Mouse (Mus musculus): Measurements from ENCODE around the gene Nr2c2. TPM values are rescaled to one million over a fixed set of nuclear protein-coding genes. Genes with fewer than 3 reads are reported as not detected.
A peak's percentile ranks its signal among the peaks of the same experiment; 100 is the strongest.
"Not testable (repeated sequence)": the region's sequence is repeated elsewhere in the genome, so short reads cannot be mapped to it uniquely, and the experiment has no call there.

Nr2c2 gene
- total RNA-seq (2021): 10 to 100 TPM; 40.7 to 40.8 TPM

DNA sequence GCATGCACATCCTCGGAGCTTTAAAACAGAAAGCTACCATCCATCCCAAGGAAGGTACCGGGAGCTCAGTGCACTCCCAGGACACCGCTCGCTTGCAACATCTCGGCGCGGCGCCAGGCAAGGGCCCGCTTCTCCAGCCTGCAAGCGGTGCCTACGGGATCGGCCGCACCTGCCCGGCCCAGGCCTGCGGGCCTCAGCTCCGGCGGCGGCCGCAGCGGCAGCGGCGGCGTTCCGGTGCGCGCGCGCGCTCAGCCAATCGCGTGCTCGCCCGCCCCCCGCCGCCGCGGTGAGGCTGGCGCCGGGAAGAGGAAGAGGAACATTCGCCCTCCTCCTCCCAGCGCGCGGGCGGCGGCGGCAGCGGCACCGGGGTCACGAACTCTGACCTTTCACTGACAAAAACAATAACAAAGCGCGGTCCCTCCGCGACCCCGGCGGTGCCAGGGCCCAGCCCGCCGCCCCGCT lies at the start of gene Nr2c2:
Nr2c2 (plus strand) TSS at position 261 of the 462 bp plus-strand sequence.
- DNase-seq: peak; percentile 88 to 89
- intact Hi-C loops (cut with DNase I): no loop called here

DNA sequence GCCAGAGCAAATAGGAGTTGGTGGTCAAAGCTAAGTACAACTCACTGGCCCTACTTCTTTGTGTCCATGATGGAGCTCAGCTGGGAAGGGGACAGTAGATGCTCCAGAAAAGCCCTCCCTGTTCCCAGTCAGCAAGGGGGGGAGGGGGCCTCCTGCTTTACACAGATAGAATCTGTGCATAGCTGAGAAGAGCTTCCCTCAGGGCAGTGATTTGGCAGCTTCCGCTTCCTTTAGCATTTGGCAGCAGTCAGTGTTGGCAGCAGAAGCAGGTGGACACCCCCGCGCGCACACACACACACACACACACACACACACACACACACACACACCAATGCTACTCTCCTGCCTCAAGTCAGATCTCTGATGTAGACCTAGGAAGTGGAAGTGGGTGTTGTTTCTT lies 49.1 kb upstream of the Nr2c2 start:
- no peak for DNase-seq
- intact Hi-C loops (cut with DNase I): no loop called here

DNA sequence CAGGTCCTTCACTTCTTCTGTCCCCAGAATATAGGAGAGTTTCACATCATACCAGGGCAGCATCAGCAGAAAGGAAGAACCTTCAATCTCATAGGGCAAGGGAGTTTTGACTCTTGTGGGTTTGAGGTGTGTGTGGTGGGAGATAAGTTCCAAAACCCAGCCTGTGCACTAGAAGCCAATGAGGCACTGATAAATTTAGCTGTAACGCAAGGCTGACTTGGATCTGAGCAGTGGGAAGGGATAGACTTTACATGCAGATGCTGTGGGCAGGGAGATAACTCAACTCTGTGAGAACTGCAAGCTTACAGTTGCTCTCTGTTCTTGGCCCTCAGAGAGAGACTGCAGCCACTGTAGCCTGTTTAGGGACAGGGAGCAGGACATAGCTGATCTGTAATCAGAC lies 48.3 kb upstream of the Nr2c2 start:
- intact Hi-C loops (cut with DNase I): no loop called here
- DNase-seq: no peak

DNA sequence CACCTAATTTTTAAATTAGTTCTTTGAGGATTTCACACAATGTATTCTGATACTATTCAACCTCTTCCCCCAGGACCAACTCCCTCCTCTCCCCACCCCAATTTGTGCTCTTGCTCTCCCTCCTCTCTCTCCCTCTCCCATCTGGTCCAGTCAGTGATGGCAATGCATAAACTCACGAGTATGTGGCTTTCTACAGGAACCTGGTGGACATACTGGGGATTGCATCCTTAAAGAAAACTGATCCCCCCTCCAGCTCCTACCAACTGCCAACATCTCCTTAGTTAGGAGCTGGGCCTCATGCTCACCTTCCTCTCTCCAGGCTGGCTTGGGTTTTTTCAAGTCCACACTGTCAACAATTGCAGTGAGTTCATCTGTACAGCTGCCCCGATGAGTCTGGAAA lies 33.4 kb upstream of the Nr2c2 start:
- DNase-seq: no peak
- intact Hi-C loops (cut with DNase I): no loop called here

DNA sequence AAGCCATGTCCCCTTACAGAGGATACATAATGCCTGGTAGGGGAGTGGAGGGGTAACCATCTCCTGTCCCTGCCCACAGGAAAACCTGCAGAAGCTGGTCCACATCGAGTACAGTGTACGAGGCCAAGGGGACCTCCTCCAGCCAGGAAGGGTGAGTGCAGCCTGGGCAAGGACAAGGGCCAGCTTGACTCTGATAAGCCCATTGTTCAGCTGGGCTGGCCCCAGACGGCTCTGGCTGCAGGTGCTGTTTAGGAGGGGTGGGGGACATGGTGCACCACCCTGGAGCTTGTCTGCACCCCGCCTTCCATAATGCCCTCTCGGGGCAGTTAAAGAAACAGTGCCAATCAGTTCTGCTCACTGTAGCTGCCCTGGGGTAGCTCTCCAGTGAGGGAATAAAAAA lies 29.5 kb upstream of the Nr2c2 start:
- peak in 1 of 2 experiments; percentile 18 for DNase-seq
- intact Hi-C loops (cut with DNase I): loop anchor here (10.0 kb wide), 1 partner anchor 203 kb away; no protein-coding TSS in a partner anchor

DNA sequence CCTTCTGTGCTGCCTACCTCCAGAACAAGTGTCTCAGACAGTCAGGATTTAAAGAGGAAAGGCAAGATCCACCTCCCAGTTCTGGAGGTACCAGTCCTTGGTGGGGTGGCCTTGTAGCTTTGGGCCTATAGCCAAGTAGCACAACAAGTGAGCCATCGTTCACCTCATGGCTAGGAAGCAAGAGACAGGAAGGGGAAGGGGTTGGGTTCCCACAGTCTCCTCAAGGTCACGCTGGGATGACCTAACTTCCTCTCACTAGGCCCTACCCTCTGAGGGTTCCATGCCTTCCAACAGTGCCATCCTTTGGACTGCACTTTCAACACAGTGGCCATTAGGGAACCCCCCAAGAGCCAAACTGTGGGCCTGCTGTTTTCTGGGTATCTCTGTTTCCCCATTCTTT lies 27.7 kb upstream of the Nr2c2 start:
- intact Hi-C loops (cut with DNase I): loop anchor here (10.0 kb wide), 1 partner anchor 201 kb away; no protein-coding TSS in a partner anchor
- no peak for DNase-seq

DNA sequence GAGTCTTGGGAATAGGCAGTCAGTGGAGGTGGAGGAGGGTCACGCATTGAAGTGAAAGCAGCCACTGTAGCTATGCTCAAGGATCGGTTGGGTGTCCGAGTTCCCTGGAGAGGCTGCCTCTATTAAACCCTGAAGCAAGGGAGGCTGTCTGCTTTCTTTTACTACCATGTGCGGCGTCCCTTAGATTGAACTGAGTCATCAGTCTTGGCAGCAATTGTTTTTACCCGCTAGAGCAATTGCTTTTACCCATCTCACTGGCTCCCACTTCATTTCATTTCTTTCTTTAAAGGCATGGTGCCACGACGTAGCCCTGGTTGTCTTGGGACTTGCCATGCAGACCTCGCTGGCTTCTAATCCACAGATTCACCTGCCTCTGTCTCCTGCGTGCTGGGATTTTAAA lies 27.1 kb upstream of the Nr2c2 start:
- intact Hi-C loops (cut with DNase I): loop anchor here (10.0 kb wide), 1 partner anchor 201 kb away; no protein-coding TSS in a partner anchor
- DNase-seq: no peak

DNA sequence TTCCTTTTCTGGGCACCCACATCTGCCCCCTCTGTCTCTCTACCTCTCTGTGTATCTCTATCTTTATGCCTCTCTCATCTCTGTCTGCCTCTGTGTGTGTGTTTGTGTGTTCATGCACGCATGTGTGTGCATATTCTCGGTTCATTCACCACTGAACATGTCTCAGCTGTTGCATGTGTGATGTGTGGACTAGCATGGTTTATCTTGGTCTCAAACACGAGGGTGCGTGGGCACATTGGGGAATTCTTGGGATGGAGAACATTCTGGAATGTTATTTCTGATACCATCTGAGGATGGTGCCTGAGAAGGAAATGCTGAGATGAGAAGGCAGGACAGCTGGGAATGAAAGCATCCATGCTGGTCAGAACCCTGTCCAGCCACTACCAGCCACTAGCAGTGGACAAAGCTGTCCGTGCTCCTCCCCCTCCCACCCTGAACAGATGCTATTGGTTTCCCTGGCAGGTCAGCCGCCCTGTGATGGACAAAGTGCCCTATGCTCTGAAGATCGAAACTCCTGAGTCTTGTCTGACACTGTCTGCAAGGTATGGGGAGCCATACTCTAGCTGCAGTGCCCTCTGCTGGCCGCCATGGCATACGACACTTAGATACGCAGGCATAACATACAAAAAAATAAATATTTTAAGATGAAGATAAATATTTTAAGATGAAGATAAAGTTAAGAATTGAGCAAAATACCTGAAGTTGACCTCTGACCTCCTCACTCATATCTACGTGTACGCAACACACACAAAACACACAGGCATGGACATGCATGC lies 25.3 kb upstream of the Nr2c2 start:
- intact Hi-C loops (cut with DNase I): loop anchor here (2.0 to 10.0 kb wide), 3 partner anchors 87 to 289 kb away; partner anchors contain the start of gene Fgd5

DNA sequence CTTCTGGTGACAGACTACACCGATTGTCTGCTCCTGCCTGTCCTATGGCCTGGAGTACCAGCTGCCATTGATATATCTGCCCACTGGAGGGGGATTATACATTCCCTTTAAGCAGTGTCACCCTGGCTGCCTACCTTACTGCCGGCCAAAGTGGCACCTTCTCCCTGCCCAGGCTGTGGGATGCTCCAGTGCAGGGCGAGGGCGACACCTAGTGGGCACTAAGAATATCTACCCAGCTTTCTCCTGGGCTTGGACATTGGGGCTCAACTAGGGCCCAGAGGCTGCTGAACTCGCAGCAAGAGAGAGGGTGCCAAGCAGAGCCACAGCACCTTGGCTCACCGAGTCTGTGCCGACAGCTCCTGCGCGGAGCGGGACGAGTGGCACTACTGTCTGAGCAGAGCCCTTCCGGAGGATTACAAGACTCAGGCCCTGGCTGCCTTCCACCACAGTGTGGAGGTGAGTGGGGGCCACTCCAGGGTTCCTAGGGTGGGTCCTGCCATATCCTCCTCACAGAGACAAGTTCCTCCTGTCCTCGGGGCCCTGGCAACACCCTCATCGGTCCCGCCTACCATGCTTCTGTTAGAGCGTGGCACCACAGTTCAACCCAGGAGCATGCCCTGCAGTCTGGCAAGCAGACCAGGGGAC lies 23.9 kb upstream of the Nr2c2 start:
- intact Hi-C loops (cut with DNase I): loop anchor here (1.0 to 10.0 kb wide), 4 partner anchors 88 to 290 kb away; partner anchors contain the start of gene Fgd5

More for the DNA sequence above, 25.3 kb upstream of the Nr2c2 start:
- DNase-seq: peak; percentile 46 to 62

DNA sequence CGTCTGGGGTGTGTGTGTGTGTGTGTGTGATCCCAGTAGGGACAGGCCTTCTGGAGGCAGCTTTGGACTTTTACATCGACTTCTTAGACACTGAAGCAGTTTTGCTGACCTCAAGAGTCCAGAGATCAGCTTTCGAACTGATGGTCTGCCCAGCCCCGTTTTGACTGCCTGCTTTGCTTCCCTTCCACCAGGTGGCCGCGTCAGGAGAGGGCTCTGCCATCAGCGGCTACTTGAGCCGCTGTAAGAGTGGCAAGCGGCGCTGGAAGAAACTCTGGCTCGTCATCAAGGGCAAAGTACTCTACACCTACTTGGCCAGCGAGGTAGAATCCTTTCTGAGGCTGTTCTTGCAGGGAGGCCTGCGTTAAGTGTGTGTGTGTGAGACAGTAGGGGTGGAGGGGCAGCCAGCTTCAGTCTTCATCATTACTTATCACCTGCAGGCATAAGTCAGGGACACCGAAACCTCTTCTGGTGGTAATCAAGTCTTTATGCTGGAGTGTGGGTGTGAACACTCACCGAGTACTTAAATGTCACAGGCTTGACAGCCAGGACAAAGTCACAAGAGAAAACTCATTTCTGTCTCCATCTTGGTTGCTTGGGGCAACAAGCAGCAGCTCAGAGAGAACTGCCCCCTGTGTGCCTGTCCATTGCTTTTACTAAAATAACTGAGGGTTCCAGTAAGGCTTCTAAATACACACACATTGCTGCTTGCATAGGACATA lies 19.9 kb upstream of the Nr2c2 start:
- intact Hi-C loops (cut with DNase I): no loop called here
- DNase-seq: no peak

More for the DNA sequence above, 23.9 kb upstream of the Nr2c2 start:
- DNase-seq: peak; percentile 78 to 85

DNA sequence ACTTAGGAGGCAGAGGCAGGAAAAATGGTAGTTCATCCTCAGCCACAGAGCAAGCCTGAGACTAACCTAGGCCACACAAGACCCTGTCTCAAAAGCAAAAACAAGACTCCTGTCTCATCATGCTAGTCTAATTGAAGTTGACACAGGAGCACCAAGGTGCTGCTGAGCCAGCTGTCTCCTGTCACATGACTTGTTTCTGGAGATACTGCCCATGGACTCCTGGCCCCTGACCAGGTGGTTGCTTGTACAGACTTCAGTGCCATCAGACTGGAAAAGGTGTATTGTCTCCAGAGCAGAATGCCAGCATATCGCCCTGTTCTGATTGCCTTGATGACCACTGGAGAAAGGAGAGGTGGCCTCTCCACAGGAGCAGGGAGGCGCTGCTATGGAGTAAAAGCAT lies 10.5 kb upstream of the Nr2c2 start:
- intact Hi-C loops (cut with DNase I): loop anchor here (10.0 kb wide), 1 partner anchor 566 kb away; the partner anchor contains the start of genes Lsm3 and Xpc
- DNase-seq: no peak

DNA sequence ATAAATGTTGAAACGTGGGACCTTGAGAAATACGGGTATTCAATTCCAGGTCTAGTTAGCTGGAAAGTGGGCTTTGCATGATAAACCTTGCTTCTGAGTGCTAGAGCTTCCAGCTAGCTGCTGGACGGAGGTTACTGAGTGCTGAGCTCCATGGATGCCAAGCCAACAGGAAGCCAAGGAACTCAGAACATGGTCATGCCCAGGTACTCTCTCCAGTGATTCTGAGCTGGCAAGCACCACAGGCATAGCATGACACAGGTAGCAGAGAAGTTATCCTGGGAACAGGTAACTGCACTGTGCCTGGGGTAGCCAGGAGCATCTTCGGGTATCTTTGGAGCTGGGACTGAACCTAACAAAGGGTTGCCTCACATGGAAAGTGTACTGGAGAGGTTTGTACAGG lies 8.4 kb upstream of the Nr2c2 start:
- intact Hi-C loops (cut with DNase I): loop anchor here (10.0 kb wide), 1 partner anchor 568 kb away; the partner anchor contains the start of genes Lsm3 and Xpc

DNA sequence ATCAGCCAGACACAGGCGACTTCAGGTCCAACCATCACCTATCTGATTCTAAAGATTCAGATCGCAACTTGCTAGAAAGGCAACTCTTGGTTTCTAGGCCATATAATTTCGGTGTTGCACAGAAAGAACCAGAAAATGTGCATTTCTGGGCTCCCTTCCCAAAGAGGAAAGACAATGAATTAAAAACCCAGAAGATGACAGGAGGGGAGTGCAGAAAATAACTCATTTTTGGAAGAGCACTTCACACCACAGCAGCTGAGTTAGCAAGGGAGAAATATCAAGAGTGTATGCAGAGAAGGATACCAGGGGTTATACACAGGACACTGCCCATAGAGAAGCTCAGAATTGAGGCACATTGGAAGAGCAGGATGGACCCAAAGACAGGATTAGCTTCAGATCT lies 6.3 kb upstream of the Nr2c2 start:
- DNase-seq: no peak
- intact Hi-C loops (cut with DNase I): loop anchor here (10.0 kb wide), 1 partner anchor 570 kb away; the partner anchor contains the start of genes Lsm3 and Xpc

More for the DNA sequence above, 8.4 kb upstream of the Nr2c2 start:
- no peak for DNase-seq

DNA sequence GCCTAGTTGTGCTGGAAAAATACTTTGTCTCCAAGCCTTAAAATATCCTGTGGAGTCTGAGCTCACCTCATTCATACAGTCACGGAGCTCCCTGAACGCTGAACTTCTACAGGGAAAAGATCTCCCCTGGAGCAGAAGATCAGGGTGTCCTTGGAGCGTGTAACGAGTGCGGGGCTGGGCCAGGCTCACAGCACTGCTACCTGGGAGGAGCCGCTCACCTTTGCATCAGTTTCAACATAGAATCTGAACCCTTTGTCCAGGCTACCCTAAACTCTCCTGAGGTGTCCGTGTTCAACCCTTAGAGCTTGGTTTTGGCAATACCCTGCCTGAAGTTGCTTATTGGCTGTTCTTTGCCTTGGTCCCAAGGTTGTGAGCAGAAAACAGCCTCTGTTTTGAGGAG lies 2.0 kb upstream of the Nr2c2 start:
- intact Hi-C loops (cut with DNase I): loop anchor here (10.0 kb wide), 1 partner anchor 574 kb away; the partner anchor contains the start of genes Lsm3 and Xpc
- not testable (repeated sequence) for DNase-seq

DNA sequence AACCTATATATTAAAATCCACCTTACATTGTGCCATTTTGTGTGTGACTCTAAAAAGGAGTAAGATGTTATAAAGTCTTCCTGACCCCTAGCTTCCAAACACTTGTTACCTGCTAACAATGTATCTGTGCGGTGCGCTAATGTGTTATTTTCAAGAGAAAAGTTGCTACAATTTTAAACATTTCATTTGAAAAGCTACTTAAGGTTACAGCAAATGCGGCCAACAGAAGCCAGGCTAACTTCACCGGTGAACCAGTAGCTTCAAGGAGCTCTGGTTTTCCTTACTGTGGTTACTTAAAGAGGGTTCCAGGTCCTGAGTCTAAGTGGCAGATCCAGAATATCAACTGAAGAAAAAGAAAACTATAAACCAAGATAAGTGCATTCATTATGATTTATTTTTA lies 1.2 kb upstream of the Nr2c2 start:
- intact Hi-C loops (cut with DNase I): loop anchor here (10.0 kb wide), 1 partner anchor 575 kb away; the partner anchor contains the start of genes Lsm3 and Xpc
- no peak for DNase-seq

DNA sequence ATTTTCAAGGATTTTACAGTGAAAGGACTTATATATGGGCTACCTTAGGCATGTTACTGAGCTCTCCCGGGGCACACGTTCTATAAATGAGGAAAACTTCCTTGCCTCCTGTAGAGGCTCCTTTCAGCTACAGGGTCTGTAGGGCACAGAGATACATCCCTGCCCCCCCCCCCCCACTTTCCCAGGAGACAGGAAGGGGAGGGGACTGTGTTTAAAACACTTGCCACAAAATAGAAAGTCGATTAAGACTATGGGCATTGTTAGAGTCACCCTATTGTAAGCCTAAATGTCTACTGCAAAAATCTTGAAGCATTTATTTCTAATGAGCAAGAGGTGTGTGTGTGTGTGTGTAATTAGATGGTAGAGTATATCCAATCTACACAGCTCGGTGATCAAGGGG lies 693 bp upstream of the Nr2c2 start:
- no peak for DNase-seq
- intact Hi-C loops (cut with DNase I): no loop called here

DNA sequence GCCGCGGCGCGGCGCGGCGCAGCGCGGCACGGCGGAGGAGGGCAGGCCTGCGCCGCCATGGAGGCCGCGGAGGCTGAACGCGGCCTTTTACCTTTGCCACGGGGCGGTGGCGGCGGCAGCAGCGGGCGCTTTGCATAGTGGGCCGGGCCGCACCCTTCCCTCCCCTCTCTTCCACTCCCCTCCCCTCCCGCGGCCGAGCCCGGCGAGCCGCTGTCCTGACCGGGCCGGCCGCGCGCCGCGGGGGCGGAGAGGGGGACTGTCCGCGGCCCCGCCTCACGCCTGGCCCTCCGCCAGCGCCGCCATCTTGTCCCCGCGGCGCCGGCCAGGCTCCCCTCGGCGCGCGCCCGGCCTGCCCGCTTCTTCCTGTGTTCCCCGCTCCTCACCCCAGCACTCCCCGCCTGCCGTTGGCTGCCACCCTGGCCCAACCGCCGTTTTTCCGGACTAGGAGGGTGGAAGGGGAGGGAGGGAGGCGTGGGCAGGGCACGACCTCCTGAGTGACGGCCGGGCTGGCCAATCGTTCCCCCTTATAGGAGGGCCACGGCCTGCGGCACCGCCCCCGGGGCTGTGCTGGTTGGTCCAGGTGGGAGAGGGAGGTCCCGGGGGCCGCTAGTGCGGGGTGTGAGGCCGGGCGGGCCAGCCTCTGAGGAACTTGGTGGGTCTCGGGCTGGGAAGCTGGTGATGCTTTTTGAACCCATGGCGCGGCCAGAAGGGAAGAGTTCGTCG lies 738 bp downstream of the Nr2c2 start:
- intact Hi-C loops (cut with DNase I): no loop called here

DNA sequence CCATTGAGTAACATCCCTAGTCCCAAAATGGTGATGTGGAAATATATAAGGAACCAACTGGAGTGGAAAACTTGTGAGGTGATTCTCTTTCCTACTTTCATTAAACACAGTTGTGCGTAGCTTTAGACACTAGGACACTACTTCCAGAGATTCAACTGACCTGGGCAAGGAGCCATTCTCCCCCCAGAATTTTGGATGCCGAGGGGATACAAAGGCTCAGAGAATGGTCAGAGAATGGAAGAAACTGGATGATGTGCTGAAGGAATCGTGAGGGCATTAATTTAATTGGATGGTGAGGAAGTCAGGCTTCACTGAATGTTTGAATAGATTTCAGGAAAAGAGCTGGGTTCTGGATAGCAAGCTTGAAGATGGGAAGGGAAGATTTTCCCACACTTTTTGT lies 1.5 kb downstream of the Nr2c2 start:
- no peak for DNase-seq
- intact Hi-C loops (cut with DNase I): no loop called here

More for the DNA sequence above, 738 bp downstream of the Nr2c2 start:
- peak; percentile 100 for DNase-seq

DNA sequence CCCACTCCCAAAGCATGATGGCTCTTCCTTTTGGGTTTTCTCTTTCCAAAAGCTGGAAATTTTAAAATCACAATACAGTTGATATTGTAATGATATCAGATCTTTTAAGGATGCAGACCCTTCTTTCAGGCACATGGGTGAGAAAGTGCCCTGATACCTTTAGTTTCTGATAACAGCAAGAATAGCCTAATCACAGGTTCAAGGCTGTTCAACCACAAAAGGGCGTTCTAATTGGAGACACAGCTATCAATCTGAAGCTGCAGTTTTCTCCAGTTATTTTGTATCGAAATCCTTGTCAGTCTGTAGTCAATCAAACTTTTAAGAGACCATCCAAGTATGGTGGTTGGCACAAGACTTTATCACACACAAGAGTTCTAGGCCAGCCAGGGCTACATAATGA lies 2.7 kb downstream of the Nr2c2 start:
- intact Hi-C loops (cut with DNase I): no loop called here

More for the DNA sequence above, 2.7 kb downstream of the Nr2c2 start:
- no peak for DNase-seq

Measured in heart, postnatal 10 days (tissue).